Mouse (Mus musculus): ENCODE results near the gene Sbpl. TPM values are rescaled to one million over a fixed set of nuclear protein-coding genes. Genes with fewer than 3 reads are reported as not detected.

Sbpl gene
- not detected for total RNA-seq (2021)

DNA sequence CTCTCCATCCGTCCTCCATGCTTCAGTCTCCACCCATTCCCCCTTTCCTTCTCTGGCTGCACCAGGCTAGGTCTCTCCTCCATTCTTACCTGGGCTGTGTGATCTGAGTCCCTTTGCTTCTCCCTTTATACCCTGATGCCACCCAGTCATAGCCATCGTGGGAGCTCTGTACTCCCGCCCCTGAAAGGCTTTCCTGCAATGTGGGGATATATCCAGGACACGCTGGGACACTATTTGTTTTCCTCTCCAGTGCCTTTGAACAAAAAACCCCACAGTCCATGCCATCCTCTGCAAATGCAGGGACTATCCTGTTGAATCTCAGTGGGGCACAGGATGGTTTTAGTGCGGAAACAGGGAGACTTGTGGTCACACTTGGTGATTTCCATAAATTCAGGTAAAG lies at the start of gene Sbpl:
Sbpl (minus strand) TSS at position 101 of the 400 bp plus-strand sequence.
- DNase-seq (ENCODE audit: low spot score), result no peak
- intact Hi-C loops (cut with DNase I), result no loop called here

GRCm38 (mm10) chr17:24004071-24004665 lies 49.1 kb upstream of the Sbpl start:
- no peak for DNase-seq (ENCODE audit: low spot score)
- intact Hi-C loops (cut with DNase I), result no loop called here

- intact Hi-C loops (cut with DNase I), result no loop called here
These were observed 45.3 kb upstream of the Sbpl start for GRCm38 (mm10) chr17:24000404-24000803.

GRCm38 (mm10) chr17:23998383-23998782 lies 43.3 kb upstream of the Sbpl start:
- intact Hi-C loops (cut with DNase I), result no loop called here
- DNase-seq (ENCODE audit: low spot score), result no peak

More at GRCm38 (mm10) chr17:24000404-24000803, 45.3 kb upstream of the Sbpl start:
- peak; percentile 57 for DNase-seq (ENCODE audit: low spot score)

- intact Hi-C loops (cut with DNase I), result no loop called here
- DNase-seq (ENCODE audit: low spot score), result no peak
These were observed 42.8 kb upstream of the Sbpl start, which contains the start of gene Prss22 for GRCm38 (mm10) chr17:23997901-23998300. Gene Prss22 (minus strand): TSS chr17:23998100.

GRCm38 (mm10) chr17:23995421-23995820 lies 40.3 kb upstream of the Sbpl start:
- no peak for DNase-seq (ENCODE audit: low spot score)
- intact Hi-C loops (cut with DNase I), result no loop called here

DNA sequence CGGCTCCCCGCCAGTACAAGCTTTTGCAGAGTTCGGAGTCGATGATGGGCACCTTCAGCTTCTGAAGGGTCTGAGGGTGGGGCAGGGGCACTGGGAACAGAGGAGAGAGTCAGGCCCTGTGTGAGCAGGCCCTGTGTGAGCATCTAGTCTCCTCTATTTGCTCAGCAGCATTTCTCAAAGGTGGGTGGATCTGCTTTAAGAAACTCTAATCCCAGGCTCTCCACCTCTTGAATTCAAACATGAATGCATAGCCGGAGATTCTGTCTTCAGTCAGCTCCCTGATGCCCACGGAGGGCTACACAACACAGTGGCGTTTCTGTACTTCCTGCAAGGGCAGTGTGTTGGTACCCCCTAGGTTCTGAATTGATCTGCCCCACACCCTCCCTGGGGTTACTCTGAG lies 39.6 kb upstream of the Sbpl start:
- intact Hi-C loops (cut with DNase I), result no loop called here
- DNase-seq (ENCODE audit: low spot score), result no peak

DNA sequence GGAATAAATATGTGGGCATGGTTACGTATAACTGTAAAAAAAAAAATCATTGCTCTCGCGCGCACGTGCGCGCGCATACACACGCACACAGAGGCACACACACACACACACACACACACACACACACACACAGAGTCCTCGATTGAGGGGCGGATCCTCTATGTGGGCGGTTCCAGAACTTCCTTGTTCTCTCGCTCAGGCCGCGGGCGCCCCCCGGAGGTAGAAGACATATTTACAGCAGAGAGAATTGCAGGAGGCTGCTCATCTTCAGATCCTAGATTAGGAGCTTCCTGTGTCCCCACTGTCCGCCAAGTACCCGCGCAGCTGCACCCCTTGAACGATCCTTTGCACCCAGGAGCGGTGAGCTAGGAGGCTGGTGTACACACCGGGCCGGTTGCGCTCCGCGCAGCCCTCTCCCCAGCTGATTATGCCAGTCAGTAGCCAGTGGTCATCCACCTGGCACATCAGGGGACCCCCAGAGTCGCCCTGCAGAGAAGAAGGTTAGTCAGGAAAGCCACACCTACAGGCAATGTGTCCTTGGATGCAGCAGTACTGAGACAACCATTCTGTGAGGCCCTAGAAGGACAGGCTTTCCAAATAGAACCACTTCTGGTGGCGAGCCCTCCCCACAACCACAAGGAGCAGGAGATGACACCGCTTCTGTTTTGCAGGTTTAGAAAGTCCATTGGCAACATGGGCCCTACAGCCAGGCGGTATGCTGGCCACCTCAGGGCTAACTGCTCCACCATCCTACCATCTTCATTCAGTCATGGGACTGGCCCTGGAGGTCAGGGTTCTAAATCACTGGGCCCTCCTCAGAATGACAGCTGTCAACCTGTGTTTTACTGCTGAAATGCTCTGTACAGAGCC lies 38.7 kb upstream of the Sbpl start:
- DNase-seq (ENCODE audit: low spot score), result peak; percentile 67
- intact Hi-C loops (cut with DNase I), result no loop called here

GRCm38 (mm10) chr17:23992789-23993553 lies 37.9 kb upstream of the Sbpl start:
- intact Hi-C loops (cut with DNase I), result no loop called here
- no peak for DNase-seq (ENCODE audit: low spot score)

GRCm38 (mm10) chr17:23989802-23990201 lies 34.7 kb upstream of the Sbpl start:
- intact Hi-C loops (cut with DNase I), result no loop called here
- no peak for DNase-seq (ENCODE audit: low spot score)

DNA sequence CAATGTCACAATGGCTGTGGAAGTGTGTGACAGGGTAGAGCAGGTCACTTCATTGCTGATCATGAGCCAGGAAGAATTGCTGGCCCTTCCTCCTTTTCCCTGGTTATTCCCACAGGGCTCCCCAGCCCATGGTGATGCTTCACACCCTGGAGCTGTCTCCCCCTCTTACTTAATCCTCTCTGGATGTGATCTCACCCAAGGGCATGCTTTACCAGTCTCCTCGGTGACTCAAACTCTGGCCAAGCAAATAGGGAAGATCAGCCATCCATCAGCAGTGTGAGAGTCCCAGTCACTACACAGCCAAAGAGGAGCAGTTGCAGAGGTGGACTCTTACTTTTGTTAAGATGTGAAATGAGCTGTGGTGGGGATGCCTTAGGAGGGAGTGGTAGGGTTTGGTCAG lies 29.9 kb upstream of the Sbpl start:
- intact Hi-C loops (cut with DNase I), result no loop called here
- no peak for DNase-seq (ENCODE audit: low spot score)

DNA sequence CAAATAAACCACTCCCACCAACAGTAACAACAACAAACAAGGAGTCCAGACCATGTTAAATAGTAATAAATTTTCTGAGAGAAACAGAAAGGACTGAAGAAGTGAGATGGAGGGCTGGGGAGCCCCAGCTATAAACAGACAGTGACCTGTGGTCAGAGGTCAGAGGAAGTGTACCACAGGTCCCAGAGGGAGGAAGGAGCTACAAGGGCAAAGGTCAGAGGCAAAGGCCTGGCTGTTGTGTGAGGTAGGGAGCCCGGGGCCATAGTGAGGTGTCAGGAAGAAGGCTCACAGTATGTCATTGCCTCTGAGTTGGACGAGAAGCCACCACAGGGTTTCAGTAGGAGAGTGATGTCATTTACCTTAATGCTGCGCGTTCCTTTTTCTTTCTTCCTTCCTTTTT lies 27.8 kb upstream of the Sbpl start:
- intact Hi-C loops (cut with DNase I), result no loop called here
- DNase-seq (ENCODE audit: low spot score), result no peak

GRCm38 (mm10) chr17:23980297-23980909 lies 25.3 kb upstream of the Sbpl start, which contains the start of gene Prss30:
Gene Prss30 (minus strand): TSS chr17:23980566.
- DNase-seq (ENCODE audit: low spot score), result no peak
- intact Hi-C loops (cut with DNase I), result no loop called here

DNA sequence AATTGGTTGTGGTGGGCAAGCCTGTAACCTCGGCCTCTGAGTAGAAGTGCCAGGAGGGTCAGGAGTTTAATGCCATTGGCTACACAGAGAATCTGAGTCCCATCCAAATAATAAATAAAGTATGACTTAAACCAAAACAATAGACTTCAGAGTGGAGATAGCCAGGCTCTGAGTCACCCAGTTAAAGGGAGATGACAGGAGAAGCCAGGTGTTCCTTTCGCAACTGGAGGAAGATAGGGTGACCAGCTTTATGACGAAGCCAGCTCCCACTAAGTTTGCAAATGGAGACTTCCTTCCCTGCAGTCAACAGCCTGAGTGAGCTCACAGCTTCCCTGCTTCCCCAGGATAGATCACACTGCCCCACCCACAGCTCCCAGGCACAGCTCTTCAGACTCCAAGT lies 24.4 kb upstream of the Sbpl start:
- intact Hi-C loops (cut with DNase I), result no loop called here
- DNase-seq (ENCODE audit: low spot score), result no peak

GRCm38 (mm10) chr17:23976665-23977064 lies 21.6 kb upstream of the Sbpl start:
- intact Hi-C loops (cut with DNase I), result no loop called here
- no peak for DNase-seq (ENCODE audit: low spot score)

GRCm38 (mm10) chr17:23971315-23971714 lies 16.2 kb upstream of the Sbpl start:
- DNase-seq (ENCODE audit: low spot score), result no peak
- intact Hi-C loops (cut with DNase I), result no loop called here

DNA sequence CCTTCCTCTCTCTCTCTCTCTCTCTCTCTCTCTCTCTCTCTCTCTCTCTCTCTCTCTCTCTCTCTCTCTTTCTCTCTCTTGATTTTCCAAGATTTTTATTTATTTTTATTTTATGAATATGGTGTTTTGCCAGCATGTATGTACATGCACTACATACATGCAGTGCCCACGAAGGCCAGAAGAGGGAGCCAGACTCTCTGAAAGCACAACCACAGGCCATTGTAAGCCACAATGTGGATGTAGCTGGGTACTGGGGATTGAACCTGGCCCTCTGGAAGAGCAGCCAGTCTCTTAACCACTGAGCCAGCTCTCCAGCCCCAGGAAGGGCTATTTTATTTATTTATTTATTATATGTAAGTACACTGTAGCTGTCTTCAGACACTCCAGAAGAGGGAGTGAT lies 14.2 kb upstream of the Sbpl start:
- intact Hi-C loops (cut with DNase I), result loop anchor here (5.0 kb wide), 1 partner anchor 43 kb away; no protein-coding TSS in a partner anchor
- no peak for DNase-seq (ENCODE audit: low spot score)

- no peak for DNase-seq (ENCODE audit: low spot score)
- intact Hi-C loops (cut with DNase I), result loop anchor here (5.0 kb wide), 1 partner anchor 44 kb away; no protein-coding TSS in a partner anchor
These were observed 13.7 kb upstream of the Sbpl start for GRCm38 (mm10) chr17:23968780-23969179.

DNA sequence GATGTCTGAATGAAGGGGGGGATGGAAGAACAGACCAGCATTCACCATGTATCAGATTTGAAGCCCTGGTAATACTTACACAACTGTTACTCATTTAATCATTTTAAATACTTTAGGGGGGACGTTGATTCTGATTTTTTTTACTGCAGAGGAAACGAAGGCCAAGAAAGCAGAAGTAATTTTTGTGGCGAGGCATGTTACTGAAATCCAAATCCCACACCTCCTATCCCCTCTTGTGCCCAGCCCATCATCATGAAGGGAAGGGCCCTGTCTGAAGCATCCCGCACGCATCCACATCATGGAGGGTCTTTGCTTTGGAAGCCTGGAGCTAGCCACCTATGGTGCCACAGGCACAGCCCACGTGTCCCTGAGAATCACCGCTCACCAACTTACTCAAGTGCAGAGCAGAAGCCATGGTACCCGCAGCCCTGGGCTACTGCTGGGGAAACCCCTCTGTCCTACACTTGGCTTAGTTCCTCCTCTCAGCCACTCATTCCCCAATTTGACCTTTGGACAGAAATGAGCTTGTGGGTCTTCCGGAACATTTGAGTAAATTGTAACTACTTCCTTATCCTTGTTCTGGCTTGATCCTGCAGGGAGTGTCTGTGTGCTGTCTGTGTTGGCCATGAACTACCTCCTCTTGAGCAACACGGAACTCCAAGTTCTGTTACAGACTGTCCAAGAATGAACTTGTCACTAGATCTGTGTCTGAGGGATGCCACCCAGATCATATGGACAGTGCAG lies 11.8 kb upstream of the Sbpl start:
- peak; percentile 8 for DNase-seq (ENCODE audit: low spot score)
- intact Hi-C loops (cut with DNase I), result loop anchor here (5.0 kb wide), 1 partner anchor 45 kb away; no protein-coding TSS in a partner anchor

All from heart, postnatal 25 days (tissue).